Mouse (Mus musculus): Measurements from ENCODE around the gene Osbpl11.
"Not testable (repeated sequence)": the region's sequence is repeated elsewhere in the genome, so short reads cannot be mapped to it uniquely, and the experiment has no call there.

Gene Osbpl11

GRCm38 (mm10) chr16:33188076-33188475 is 3.2 kb downstream of the Osbpl11 start:
- no peak for DNase-seq (ENCODE audit: low read depth, low spot score)
- H3K27me3 ChIP-seq (ENCODE audit: control insufficient read depth, insufficient read depth, low read length, poor library complexity, severe bottlenecking), result no peaks in the 10 kb centered on the region

DNA sequence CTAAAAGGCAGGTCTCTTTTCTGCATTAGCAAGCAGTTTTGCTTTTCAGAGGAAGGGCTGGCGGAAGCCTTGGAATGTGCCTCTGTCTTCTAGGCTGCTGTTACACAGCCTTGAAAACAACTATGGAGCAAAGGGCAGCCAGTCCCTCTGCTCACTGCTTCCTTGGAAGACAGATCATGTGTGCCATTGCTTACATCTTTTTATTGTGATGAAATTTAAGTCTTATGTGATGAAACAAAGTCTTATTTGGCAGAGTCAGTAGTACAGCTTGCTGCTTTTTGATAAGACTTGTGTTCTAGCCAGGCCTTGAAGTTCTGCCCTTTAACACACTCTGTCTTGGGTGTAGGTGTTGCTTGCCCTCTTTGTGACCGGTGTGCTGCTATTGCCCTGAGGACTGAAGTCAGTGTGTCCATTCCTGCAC is 6.8 kb downstream of the Osbpl11 start:
- no peak for DNase-seq (ENCODE audit: low read depth, low spot score)
- Histone ChIP-seq H3K27me3 (ENCODE audit: control insufficient read depth, insufficient read depth, low read length, poor library complexity, severe bottlenecking) (no peaks in the 10 kb centered on the region), H3K36me3 (ENCODE audit: control insufficient read depth, insufficient read depth, low read length, poor library complexity, severe bottlenecking) (no peaks in the 10 kb centered on the region)

More at GRCm38 (mm10) chr16:33188076-33188475, 3.2 kb downstream of the Osbpl11 start:
- no peaks in the 10 kb centered on the region for H3K36me3 ChIP-seq (ENCODE audit: control insufficient read depth, insufficient read depth, low read length, poor library complexity, severe bottlenecking)

GRCm38 (mm10) chr16:33192280-33192679 is 7.4 kb downstream of the Osbpl11 start:
- H3K27me3 ChIP-seq (ENCODE audit: control insufficient read depth, insufficient read depth, low read length, poor library complexity, severe bottlenecking), result no peaks in the 10 kb centered on the region
- DNase-seq (ENCODE audit: low read depth, low spot score), result no peak
- no peaks in the 10 kb centered on the region for H3K36me3 ChIP-seq (ENCODE audit: control insufficient read depth, insufficient read depth, low read length, poor library complexity, severe bottlenecking)

- DNase-seq (ENCODE audit: low read depth, low spot score), result peak; percentile 66
- no peaks in the 10 kb centered on the region for H3K27me3 ChIP-seq (ENCODE audit: control insufficient read depth, insufficient read depth, low read length, poor library complexity, severe bottlenecking)
- H3K36me3 ChIP-seq (ENCODE audit: control insufficient read depth, insufficient read depth, low read length, poor library complexity, severe bottlenecking), result no peaks in the 10 kb centered on the region
These were observed 8.8 kb downstream of the Osbpl11 start for GRCm38 (mm10) chr16:33193649-33194048.

DNA sequence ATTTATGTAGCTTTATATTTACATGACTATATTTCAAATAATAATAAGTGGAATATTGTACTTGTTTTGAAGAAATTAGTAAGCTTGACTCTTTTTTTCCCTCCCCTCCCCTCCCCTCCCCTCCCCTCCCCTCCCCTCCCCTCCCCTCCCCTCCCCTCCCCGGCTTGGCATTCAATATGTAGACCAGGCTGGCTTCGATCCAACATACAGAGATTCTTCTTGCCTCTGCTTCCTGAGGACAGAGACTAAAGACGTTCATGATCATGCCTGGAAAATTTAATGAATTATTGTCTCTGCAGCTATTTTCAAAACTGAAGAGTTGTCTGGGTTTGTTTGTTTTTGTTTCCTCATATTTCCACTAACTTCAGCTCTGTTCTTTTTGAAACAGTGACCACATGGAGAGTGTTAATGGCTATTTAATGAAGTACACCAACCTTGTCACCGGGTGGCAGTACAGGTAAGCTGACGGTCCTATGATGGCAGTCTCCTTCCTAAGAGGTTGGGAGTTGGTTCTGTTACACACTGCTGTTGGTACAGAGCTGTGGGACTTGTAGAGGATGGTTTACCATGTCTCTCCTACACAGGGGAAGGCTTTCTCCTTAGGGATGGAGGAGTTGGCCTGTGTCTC is 10.9 kb downstream of the Osbpl11 start:
- peak; percentile 44 for DNase-seq (ENCODE audit: low read depth, low spot score)
- no peaks in the 10 kb centered on the region for H3K27me3 ChIP-seq (ENCODE audit: control insufficient read depth, insufficient read depth, low read length, poor library complexity, severe bottlenecking)
- H3K36me3 ChIP-seq (ENCODE audit: control insufficient read depth, insufficient read depth, low read length, poor library complexity, severe bottlenecking), result no peaks in the 10 kb centered on the region

GRCm38 (mm10) chr16:33196578-33196977 is 11.7 kb downstream of the Osbpl11 start:
- no peaks in the 10 kb centered on the region for H3K27me3 ChIP-seq (ENCODE audit: control insufficient read depth, insufficient read depth, low read length, poor library complexity, severe bottlenecking)
- no peak for DNase-seq (ENCODE audit: low read depth, low spot score)

DNA sequence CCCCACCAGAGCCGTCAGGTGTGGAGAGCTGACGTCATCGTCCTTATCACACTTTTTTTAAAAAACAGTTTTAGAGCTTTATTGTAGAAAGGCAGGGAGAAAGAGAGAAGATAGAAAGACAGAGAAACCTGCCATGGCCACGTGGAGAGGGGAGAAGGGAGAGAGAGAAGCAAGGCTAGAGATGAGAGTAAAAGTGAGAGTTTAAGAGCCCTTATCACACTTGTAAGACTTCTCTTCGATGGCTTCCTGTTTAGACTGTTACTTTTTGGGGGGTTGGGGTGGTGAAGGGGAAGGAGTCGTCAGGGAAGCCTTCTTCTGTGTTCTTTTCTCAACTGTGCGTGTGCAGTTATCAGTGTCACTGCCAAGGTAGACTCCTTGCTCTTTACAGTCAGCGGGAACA is 15.7 kb downstream of the Osbpl11 start:
- H3K27me3 ChIP-seq (ENCODE audit: control insufficient read depth, insufficient read depth, low read length, poor library complexity, severe bottlenecking), result no peaks in the 10 kb centered on the region
- DNase-seq (ENCODE audit: low read depth, low spot score), result no peak
- H3K36me3 ChIP-seq (ENCODE audit: control insufficient read depth, insufficient read depth, low read length, poor library complexity, severe bottlenecking), result no peaks in the 10 kb centered on the region

More at GRCm38 (mm10) chr16:33196578-33196977, 11.7 kb downstream of the Osbpl11 start:
- H3K36me3 ChIP-seq (ENCODE audit: control insufficient read depth, insufficient read depth, low read length, poor library complexity, severe bottlenecking), result no peaks in the 10 kb centered on the region

DNA sequence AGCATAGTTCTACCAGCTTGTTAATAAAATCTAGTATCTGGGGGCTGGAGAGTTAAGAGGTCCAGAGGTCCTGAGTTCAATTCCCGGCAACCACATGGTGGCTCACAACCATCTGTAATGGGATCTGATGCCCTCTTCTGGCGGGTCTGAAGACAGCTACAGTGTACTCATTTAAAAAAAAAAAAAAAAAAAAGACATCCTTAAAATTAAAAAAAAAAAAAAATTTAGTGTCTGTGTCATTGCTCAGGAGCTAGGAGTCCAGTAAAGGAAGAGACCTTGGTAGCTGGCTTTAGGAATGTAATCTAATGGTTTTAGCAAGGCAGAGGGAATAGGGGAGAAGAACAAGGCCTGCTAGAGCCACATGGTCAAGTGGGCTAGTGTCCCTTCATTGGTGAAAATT is 25.9 kb downstream of the Osbpl11 start:
- peaks cover 8% of the 10 kb centered on the region for H3K36me3 ChIP-seq (ENCODE audit: control insufficient read depth, insufficient read depth, low read length, poor library complexity, severe bottlenecking)
- H3K27me3 ChIP-seq (ENCODE audit: control insufficient read depth, insufficient read depth, low read length, poor library complexity, severe bottlenecking), result no peaks in the 10 kb centered on the region
- DNase-seq (ENCODE audit: low read depth, low spot score), result no peak

DNA sequence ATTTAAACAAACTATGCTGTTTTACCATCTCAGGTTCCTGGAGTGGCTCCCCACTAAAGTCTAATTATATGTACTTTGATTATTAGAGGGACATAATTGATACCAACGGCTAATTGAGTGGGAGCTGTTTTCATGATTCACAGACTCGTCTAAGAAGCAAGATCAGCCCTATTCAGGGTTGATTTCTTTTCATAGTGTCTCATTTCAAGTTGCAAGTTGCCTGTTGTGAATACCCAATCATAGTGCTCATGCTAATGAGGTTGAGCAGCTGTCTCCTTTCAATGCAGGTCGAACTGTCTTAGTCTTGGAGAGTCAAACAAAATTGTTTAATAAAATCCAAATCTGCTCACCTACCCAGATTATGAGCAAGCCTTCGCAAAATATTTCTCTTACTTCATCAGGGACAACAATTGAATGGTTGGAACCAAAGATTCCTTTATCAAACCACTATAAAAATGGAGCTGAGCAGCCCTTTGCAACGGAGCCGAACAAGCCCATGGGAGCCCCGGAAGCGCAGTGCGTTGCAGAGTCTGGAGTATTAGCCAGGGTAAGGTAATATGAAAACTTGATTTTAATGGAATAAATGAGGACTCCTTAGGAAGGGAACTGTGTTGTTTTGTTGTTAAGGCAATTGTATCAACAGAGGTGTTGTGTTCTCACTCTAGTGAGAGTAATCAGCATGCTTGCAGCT is 31.6 kb downstream of the Osbpl11 start:
- Histone ChIP-seq H3K27me3 (ENCODE audit: control insufficient read depth, insufficient read depth, low read length, poor library complexity, severe bottlenecking) (no peaks in the 10 kb centered on the region), H3K36me3 (ENCODE audit: control insufficient read depth, insufficient read depth, low read length, poor library complexity, severe bottlenecking) (peaks cover 12% of the 10 kb centered on the region)
- DNase-seq (ENCODE audit: low read depth, low spot score), result no peak

DNA sequence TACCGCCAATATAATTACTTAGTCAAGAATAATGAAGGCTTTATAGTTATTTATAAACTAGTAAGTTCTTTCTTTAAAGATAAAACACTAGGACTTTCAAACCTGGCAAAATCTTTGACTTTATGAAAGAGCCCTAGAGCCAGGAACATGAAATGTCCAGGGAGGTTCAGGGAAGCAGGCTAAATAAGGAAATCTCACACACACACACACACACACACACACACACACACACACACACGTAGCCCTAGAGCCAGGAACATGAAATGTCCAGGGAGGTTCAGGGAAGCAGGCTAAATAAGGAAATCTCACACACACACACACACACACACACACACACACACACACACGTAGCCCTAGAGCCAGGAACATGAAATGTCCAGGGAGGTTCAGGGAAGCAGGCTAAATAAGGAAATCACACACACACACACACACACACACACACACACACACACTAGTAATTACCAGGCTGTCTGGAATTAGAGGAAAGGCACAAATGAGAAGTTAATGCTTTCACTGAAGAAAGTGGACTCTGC is 32.7 kb downstream of the Osbpl11 start:
- not testable (repeated sequence) for DNase-seq (ENCODE audit: low read depth, low spot score); H3K27me3 ChIP-seq (ENCODE audit: control insufficient read depth, insufficient read depth, low read length, poor library complexity, severe bottlenecking)
- peaks cover 11% of the 10 kb centered on the region for H3K36me3 ChIP-seq (ENCODE audit: control insufficient read depth, insufficient read depth, low read length, poor library complexity, severe bottlenecking)

DNA sequence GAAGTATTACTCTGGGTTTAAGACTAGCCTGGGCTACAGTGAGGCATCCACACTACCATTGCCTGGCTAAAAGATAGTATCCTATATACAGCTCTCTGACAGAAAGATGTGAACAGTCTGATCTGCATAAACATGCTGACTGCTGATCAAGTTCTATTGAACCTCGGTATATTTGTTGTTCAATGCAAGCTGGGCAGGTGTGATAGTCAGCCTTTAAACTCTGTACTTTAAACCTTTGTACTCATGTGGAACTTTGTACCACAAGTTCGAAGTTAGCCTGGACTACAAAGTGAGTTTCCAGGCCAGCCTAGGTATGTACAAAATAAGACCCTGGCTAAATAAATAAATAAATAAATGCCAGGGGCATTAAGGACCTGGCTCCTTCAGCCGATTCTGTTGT is 37.6 kb downstream of the Osbpl11 start:
- no peaks in the 10 kb centered on the region for H3K27me3 ChIP-seq (ENCODE audit: control insufficient read depth, insufficient read depth, low read length, poor library complexity, severe bottlenecking)
- H3K36me3 ChIP-seq (ENCODE audit: control insufficient read depth, insufficient read depth, low read length, poor library complexity, severe bottlenecking), result peaks cover 5% of the 10 kb centered on the region; the same call in 1 of the 2 replicates
- no peak for DNase-seq (ENCODE audit: low read depth, low spot score)

DNA sequence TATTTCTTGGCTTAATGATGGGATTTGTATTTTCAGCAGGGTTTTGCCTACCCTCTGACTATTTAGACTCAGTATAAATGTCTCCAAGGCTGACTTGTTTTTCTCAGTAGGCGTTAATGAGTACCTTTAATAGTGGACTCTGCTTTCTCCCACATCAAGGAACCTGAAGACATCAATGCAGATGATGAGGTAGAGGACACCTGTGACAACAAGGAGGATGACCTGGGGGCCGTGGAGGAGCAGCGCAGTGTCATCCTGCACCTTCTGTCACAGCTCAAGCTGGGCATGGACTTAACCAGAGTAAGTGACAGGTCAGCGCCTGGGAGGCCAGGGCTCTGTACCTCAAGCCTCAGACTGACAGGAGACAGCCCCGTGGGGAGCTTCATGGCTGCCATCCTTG is 39.5 kb downstream of the Osbpl11 start:
- no peak for DNase-seq (ENCODE audit: low read depth, low spot score)
- Histone ChIP-seq H3K36me3 (ENCODE audit: control insufficient read depth, insufficient read depth, low read length, poor library complexity, severe bottlenecking) (peaks cover 4% of the 10 kb centered on the region), H3K27me3 (ENCODE audit: control insufficient read depth, insufficient read depth, low read length, poor library complexity, severe bottlenecking) (no peaks in the 10 kb centered on the region)

DNA sequence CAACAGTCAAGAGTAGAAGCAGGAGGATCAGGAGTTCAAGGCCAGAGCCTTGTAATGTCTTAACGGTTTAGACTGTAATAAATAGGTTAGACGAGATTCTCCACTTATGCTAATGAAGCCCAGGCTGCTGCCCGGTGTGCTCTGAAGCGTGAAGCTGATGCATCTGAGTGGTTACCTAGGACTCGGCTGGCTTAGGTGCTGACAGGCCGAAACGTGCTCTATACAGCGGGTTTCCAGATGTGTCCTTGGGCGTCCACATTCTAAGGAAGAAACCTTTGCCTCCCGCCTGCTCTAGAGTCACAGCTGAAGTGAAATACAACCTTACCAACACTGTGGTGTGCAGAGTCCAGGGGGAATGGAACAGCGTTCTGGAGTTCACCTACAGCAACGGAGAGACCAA is 49.3 kb downstream of the Osbpl11 start:
- H3K36me3 ChIP-seq (ENCODE audit: control insufficient read depth, insufficient read depth, low read length, poor library complexity, severe bottlenecking), result peaks cover 11% of the 10 kb centered on the region; the same call in 1 of the 2 replicates
- DNase-seq (ENCODE audit: low read depth, low spot score), result no peak
- H3K27me3 ChIP-seq (ENCODE audit: control insufficient read depth, insufficient read depth, low read length, poor library complexity, severe bottlenecking), result no peaks in the 10 kb centered on the region

DNA sequence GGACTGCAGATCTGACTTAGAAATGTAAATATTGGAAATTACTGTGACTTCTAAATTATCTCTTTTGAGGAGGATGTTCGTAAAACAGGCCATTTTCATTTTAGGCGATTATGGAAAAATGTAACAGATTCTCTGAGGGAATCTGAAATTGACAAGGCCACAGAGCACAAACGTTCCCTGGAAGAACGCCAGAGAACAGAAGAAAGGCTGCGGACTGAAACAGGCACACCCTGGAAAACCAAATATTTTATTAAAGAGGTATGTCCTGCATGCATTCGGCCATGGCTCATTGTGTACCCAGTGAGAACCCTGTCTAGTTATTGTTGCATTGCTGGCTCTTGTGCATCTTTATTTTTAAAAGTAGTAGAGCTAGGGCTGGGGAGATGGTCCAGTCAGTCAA is 51.3 kb downstream of the Osbpl11 start:
- Histone ChIP-seq H3K27me3 (ENCODE audit: control insufficient read depth, insufficient read depth, low read length, poor library complexity, severe bottlenecking) (no peaks in the 10 kb centered on the region), H3K36me3 (ENCODE audit: control insufficient read depth, insufficient read depth, low read length, poor library complexity, severe bottlenecking) (peaks cover 10% of the 10 kb centered on the region; the same call in 1 of the 2 replicates)
- no peak for DNase-seq (ENCODE audit: low read depth, low spot score)

DNA sequence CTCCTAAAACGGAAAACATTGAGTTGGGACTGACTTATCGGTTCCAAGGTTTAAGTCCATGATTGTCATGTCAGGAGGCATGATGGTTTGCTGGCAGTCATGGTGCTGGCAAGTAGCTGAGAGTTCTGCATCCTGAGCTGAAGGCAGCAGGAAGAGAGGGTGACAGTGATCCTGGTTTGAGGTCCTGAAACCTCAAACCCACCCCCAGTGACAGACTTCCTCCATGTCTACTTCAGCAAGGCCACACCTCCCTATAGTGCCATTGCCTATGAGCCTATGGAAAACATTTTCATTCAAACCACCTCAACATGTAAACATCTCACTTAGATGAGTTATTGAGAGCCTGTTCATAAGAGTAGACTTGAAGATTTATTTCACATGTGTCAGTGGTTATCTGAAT is 54.4 kb downstream of the Osbpl11 start:
- no peaks in the 10 kb centered on the region for H3K27me3 ChIP-seq (ENCODE audit: control insufficient read depth, insufficient read depth, low read length, poor library complexity, severe bottlenecking)
- no peak for DNase-seq (ENCODE audit: low read depth, low spot score)
- H3K36me3 ChIP-seq (ENCODE audit: control insufficient read depth, insufficient read depth, low read length, poor library complexity, severe bottlenecking), result peaks cover 16% of the 10 kb centered on the region

Data from splenic B cell, adult 2 months (primary cell).